Mouse (Mus musculus) stomach, embryonic 14.5 days (tissue): ENCODE results near the gene Nt5dc3. TPM values are rescaled to one million over a fixed set of nuclear protein-coding genes. Genes with fewer than 3 reads are reported as not detected.

Source experiments
- ATAC-seq: fragments of 200-750 bp; cut with Nextera tagmentation; 2 replicates; pipeline ENCODE4 v1.8.0; 2017; ENCODE audit warnings: low read depth, moderate TSS enrichment; ENCODE audit not compliant: insufficient number of reproducible peaks, insufficient read depth, low FRiP score
- H3K27ac ChIP-seq: fragments of 300-500 bp; sonication (generic); 2 replicates; pipeline ENCODE4 v1.5.1; 2014; ENCODE audit warnings: mild to moderate bottlenecking, low read length, moderate library complexity, mixed read lengths
- H3K27me3 ChIP-seq: fragments of 300-500 bp; sonication (generic); 2 replicates; pipeline ENCODE4 v1.6.1; 2014; ENCODE audit warnings: low read length, control low read depth, mixed read lengths; ENCODE audit not compliant: control insufficient read depth, insufficient read depth
- H3K36me3 ChIP-seq: fragments of 300-500 bp; sonication (generic); 2 replicates; pipeline ENCODE4 v1.6.1; 2014; ENCODE audit warnings: mild to moderate bottlenecking, control low read depth, low read length, moderate library complexity, mixed read lengths; ENCODE audit not compliant: control insufficient read depth, insufficient read depth
- H3K4me1 ChIP-seq: fragments of 300-500 bp; sonication (generic); 2 replicates; pipeline ENCODE4 v1.6.1; 2014; ENCODE audit warnings: low read length, control low read depth, mixed read lengths; ENCODE audit not compliant: control insufficient read depth, insufficient read depth
- H3K4me2 ChIP-seq: fragments of 300-500 bp; sonication (generic); replicated peaks from 2 replicates; pipeline ENCODE4 v1.6.1; 2014; ENCODE audit warnings: low read depth, low read length, control low read depth
- H3K4me3 ChIP-seq: fragments of 300-500 bp; sonication (generic); 2 replicates; pipeline ENCODE4 v1.5.1; 2014; ENCODE audit warnings: low read depth, low read length, control low read depth
- H3K9ac ChIP-seq: fragments of 300-500 bp; sonication (generic); replicated peaks from 2 replicates; pipeline ENCODE4 v1.6.1; 2014; ENCODE audit warnings: low read depth, mild to moderate bottlenecking, control low read depth, low read length, moderate library complexity, mixed read lengths
- H3K9me3 ChIP-seq: fragments of 300-500 bp; sonication (generic); 2 replicates; pipeline ENCODE4 v1.6.1; 2016; ENCODE audit warnings: low read depth, low read length, control low read depth; ENCODE audit not compliant: control insufficient read depth
- WGBS: fragments of 180-500 bp; shearing (Covaris S2); extraction: QIAGEN DNeasy Blood & Tissue Kit; methylation state at CpG from one replicate; pipeline ENCODE4 v1.1.7; 2014; 5-methylcytosine and 5-hydroxymethylcytosine counted together
- polyA plus RNA-seq: library from polyadenylated mRNA; unstranded; fragments of >200 nt; fragmentation: Nextera tagmentation; extraction: Ambion mirVana; gene quantifications from 2 replicates; pipeline ENCODE4 v1.2.1, GENCODE M21; 2014

Nt5dc3 gene
- polyA plus RNA-seq = 2.1 and 2.2 TPM in 2 replicates

DNA sequence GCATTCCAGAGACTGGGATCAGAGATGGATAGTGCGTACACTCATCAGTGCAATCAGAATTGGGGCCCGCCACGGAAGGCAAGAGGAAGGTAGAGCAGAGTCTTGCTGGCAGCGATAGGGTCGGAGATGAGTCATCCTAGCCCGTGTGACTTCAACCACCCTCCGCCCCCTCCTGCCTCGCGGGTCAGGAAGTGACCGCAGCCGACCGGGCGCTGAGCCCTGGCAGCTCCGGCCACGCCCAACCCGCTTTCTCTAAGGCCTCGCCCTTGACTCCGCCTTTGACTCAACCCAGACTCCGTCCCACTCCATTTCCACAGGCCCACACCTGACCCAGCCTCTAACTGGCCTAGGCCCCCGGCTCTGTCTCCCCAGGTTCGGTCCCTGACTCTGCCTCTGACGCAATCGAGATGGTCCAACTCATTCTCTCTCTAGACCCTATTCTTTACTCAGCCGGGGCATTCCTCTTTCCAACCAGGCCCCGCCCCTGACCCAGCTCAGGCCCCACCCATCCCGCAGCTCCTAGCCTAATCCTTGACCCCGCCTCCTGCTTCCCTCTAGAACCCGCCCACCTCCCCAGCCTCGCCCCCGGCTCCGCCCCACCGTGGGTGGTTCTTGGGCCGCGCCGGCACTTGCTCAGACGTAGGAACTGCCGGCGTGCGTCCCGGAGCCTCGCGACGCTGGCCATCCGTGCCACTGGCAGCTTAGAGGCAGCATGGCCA lies at the start of gene Nt5dc3:
Nt5dc3 (plus strand) TSS at position 608 of the 719 bp plus-strand sequence.
- Histone ChIP-seq H3K27me3 (no peaks in the 10 kb centered on the region), H3K27ac (peak within 1 kb of the TSS; percentile 44; the same call in 1 of the 2 replicates), H3K9me3 (no peaks in the 10 kb centered on the region), H3K36me3 (no peaks in the 10 kb centered on the region), H3K4me2 (peak within 1 kb of the TSS; percentile 96), H3K9ac (peak within 1 kb of the TSS; percentile 52), H3K4me3 (peak within 1 kb of the TSS; percentile 69), H3K4me1 (peaks cover 12% of the 10 kb centered on the region)
- peak; percentile 94 for ATAC-seq
- WGBS = 1% methylated on average over 42 of the region's 44 CpGs

DNA sequence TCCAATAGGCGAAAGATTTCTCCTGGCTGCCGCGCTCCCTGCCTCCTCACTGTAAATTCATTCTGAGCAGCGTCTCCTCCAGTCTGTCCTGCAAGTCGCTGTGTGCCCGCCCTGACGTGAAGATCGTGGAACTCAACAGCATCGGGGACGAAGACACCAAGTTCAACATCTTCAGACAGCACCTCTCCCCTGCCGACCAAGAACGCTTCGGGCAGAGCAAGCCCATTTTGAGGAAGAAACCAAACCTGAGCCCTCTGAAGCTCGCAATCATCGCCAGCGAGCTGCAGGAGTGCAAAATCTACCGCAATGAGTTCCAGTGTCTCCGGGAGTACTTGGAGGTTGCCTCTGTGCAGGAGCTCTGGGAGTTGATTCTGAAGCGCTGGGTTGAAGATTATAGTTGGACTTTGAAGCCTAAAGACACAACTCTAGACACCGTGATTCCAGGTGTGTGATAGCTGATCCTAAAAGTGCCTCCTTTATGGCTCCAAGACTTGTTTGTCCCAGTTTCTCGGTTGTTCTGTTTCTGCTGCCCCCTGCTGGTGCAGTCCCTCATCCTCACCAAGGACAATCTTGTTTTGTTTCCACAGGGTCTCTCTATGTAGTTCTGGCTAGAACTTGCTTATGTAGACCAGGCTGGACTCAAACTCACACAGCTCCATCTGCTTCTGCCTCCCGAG lies 47.8 kb upstream of the Nt5dc3 start:
- Histone ChIP-seq H3K9me3 (no peaks in the 10 kb centered on the region), H3K4me1 (peaks cover 9% of the 10 kb centered on the region), H3K4me3 (peak overlapping the region; percentile 35), H3K4me2 (peak overlapping the region; percentile 59), H3K27ac (0 out of 2 replicates have a peak overlapping the region, but pooled peaks have one; percentile 7), H3K9ac (peak overlapping the region; percentile 43), H3K36me3 (no peaks in the 10 kb centered on the region), H3K27me3 (no peaks in the 10 kb centered on the region)
- 8% methylated on average over 22 of the region's 22 CpGs for WGBS
- ATAC-seq = 0 out of 2 replicates have a peak, but pooled peaks have one; percentile 21

DNA sequence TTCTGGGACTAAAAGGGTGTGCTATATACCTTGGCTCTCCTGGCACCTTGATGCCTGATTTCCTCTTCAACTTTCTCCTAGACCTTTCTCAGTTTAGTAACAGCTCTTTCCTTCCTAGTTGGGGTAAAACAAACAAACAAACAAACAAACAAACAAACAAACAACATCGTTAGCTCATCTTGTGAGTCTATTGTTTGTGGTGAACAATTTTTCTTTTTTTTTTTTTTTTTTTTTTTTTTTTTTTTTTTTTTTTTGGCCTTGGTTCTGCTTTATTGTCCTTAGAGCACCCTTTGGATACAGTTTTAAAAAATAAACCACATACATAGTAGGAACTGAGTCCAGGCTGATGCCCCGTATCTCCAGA lies 47.3 kb upstream of the Nt5dc3 start:
- Histone ChIP-seq H3K36me3 (no peaks in the 10 kb centered on the region), H3K9ac (no peak overlapping the region), H3K9me3 (no peaks in the 10 kb centered on the region), H3K27me3 (no peaks in the 10 kb centered on the region), H3K4me3 (no peak overlapping the region), H3K4me2 (no peak overlapping the region), H3K4me1 (peaks cover 9% of the 10 kb centered on the region), H3K27ac (no peak overlapping the region)
- ATAC-seq = no peak
- WGBS = 35% methylated on average over 2 of the region's 2 CpGs

DNA sequence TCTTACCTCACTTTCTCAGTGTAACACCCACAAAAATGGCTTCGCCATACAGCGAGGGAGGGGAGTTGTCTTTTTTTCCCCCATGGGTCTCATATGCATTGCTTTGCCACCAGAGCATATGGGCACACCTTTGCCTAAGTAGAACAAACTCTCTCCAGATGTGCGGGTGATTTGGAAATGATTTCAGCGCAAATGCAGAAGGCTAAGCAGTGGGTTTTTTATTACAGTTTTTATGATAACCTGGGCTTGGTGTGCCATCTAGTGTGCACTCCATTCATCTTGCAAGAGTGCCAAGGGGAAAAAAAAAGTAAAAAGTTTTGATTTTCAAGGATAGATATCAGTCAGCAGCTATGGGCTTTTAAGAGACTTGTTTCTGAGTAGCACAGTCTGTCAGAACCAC lies 43.8 kb upstream of the Nt5dc3 start:
- no peak for ATAC-seq
- H3K36me3 ChIP-seq = no peaks in the 10 kb centered on the region
- H3K27ac ChIP-seq = no peak overlapping the region
- no peak overlapping the region for H3K9ac ChIP-seq
- no peaks in the 10 kb centered on the region for H3K4me1 ChIP-seq
- no peaks in the 10 kb centered on the region for H3K27me3 ChIP-seq
- no peak overlapping the region for H3K4me3 ChIP-seq
- H3K9me3 ChIP-seq = no peaks in the 10 kb centered on the region
- WGBS = 83% methylated on average over 4 of the region's 4 CpGs
- no peak overlapping the region for H3K4me2 ChIP-seq

DNA sequence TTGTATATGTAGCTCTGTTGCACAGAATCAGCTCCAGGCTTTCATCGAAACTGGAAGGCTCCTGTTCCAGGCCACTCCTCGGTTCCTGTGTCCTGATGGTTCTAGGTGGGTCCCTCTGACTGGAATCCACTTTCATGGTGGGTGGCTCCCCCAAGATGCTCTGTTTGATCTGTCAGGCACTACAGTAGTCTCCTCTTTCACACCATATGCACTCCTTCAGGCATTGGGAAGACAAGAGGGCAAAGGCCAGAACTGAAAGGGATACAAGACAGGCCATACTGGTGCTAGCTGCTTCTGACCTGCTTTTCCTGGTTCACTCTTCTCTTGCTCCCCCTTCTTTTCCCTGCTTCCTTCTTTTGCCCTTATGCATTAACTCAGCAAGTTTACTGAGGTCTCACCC lies 35.9 kb upstream of the Nt5dc3 start:
- WGBS = 85% methylated on average over 2 of the region's 2 CpGs
- no peaks in the 10 kb centered on the region for H3K4me1 ChIP-seq
- H3K27ac ChIP-seq = no peak overlapping the region
- H3K36me3 ChIP-seq = no peaks in the 10 kb centered on the region
- no peak for ATAC-seq
- H3K9me3 ChIP-seq = no peaks in the 10 kb centered on the region
- H3K27me3 ChIP-seq = no peaks in the 10 kb centered on the region
- H3K4me2 ChIP-seq = no peak overlapping the region
- no peak overlapping the region for H3K4me3 ChIP-seq
- no peak overlapping the region for H3K9ac ChIP-seq

DNA sequence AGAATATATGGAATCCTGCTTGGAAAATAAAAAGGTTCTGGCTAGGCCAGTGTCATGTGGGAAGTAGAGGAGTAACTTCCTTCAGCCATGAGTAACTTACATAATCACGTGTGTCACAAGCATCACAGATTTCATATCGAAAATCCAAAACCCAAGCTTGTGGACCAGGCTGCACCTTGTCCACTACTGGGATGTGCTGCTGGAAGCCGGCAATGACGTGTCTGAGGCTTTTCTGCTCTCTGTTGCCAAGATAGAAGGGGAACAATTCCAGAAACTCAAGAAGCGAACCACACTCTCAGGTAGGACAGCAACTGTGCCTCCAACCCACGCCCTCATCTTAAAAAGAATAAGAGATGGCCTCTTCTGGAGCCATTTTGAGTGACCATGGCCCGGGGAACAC lies 34.5 kb upstream of the Nt5dc3 start:
- Histone ChIP-seq H3K36me3 (no peaks in the 10 kb centered on the region), H3K4me2 (no peak overlapping the region), H3K9ac (no peak overlapping the region), H3K4me3 (no peak overlapping the region), H3K4me1 (no peaks in the 10 kb centered on the region), H3K9me3 (no peaks in the 10 kb centered on the region), H3K27ac (no peak overlapping the region), H3K27me3 (no peaks in the 10 kb centered on the region)
- no peak for ATAC-seq
- WGBS = 90% methylated on average over 7 of the region's 7 CpGs

DNA sequence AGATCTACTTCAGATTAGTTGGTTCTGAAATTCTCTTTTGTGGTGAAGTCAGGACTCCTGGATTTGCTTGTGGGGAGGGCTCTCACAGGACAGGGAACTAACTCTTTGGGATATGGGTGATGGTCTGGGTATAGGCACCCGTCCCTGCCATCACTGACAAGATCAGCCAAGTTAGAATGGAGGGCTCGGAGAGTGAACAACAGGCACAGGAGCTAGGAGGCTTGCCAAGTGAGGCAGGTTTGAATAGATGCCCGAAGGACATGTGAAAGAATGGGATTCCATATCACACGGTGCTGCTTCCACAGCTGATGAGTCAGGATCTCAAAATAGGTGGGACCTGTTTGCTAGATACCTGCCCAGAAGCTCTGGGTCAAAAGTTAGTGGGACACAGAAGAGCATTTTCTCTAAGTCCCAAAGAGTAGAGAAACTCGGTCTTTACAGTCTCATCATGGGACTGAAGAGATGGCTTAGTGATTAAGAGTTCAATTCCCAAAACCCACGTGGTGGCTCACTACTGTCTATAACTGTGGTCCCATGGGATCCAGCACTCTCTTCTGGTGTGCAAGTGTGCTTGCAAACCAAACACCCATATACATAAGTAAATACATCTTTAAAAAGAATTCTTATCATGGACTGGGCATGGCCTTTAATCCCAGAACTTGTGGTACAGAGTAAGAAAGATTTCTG lies 22.8 kb upstream of the Nt5dc3 start:
- H3K4me3 ChIP-seq = no peak overlapping the region
- H3K9me3 ChIP-seq = no peaks in the 10 kb centered on the region
- no peak overlapping the region for H3K27ac ChIP-seq
- H3K36me3 ChIP-seq = no peaks in the 10 kb centered on the region
- WGBS = 85% methylated on average over 6 of the region's 6 CpGs
- ATAC-seq = no peak
- no peaks in the 10 kb centered on the region for H3K4me1 ChIP-seq
- H3K27me3 ChIP-seq = no peaks in the 10 kb centered on the region
- H3K9ac ChIP-seq = no peak overlapping the region
- H3K4me2 ChIP-seq = no peak overlapping the region

DNA sequence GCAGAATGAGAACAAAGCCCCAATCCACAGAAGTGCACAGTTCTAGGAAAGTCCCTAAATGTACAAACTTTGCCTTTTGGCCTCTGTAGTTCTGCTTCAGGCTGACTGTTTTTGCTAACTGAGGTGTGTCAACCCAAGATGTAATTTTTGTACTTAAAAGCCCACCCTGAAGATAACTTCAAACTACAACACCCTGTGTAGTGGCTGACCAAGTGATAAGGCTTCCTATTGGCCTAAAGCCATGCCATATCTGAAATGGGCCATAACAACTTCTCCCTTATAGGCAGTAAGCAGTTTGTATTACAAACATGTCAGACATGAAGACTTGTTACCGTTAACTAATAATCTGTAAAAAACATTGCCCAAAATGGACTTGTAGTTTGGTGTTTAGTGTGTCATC lies 21.1 kb upstream of the Nt5dc3 start:
- no peak overlapping the region for H3K9ac ChIP-seq
- no peaks in the 10 kb centered on the region for H3K36me3 ChIP-seq
- WGBS = 81% methylated on average over 1 of the region's 1 CpGs
- no peaks in the 10 kb centered on the region for H3K4me1 ChIP-seq
- no peak overlapping the region for H3K4me2 ChIP-seq
- H3K4me3 ChIP-seq = no peak overlapping the region
- no peaks in the 10 kb centered on the region for H3K9me3 ChIP-seq
- H3K27ac ChIP-seq = no peak overlapping the region
- ATAC-seq = no peak
- H3K27me3 ChIP-seq = no peaks in the 10 kb centered on the region
